Mouse (Mus musculus): Measurements from ENCODE around the gene Pold4. TPM values are rescaled to one million over a fixed set of nuclear protein-coding genes. Genes with fewer than 3 reads are reported as not detected.

Pold4 gene
- polyA plus RNA-seq, 1 experiment from 2014 or later, result 21.3 TPM

- WGBS, result 53% methylated on average over 4 of the region's 4 CpGs
Measured at GRCm38 (mm10) chr19:4220416-4220815, 11.3 kb upstream of the Pold4 start.

GRCm38 (mm10) chr19:4220957-4221743 is 10.5 kb upstream of the Pold4 start:
- Histone ChIP-seq H3K4me2 (ENCODE audit: low read length) (no peak overlapping the region), H3K9me3 (ENCODE audit: control insufficient read depth, low read length) (no peaks in the 10 kb centered on the region), H3K27me3 (replicated peaks; ENCODE audit: control insufficient read depth, insufficient read depth, low read length) (peaks cover 6% of the 10 kb centered on the region), H3K4me3 (ENCODE audit: low read length) (no peak overlapping the region), H3K27ac (ENCODE audit: low read depth, low read length) (peak overlapping the region; percentile 13; the same call in 1 of the 2 replicates), H3K36me3 (ENCODE audit: control insufficient read depth, insufficient read depth, low read length) (no peaks in the 10 kb centered on the region), H3K9ac (ENCODE audit: low read depth, low read length) (no peak overlapping the region), H3K4me1 (ENCODE audit: control insufficient read depth, insufficient read depth, low read depth, low read length) (peaks cover 17% of the 10 kb centered on the region)
- WGBS, result 44% methylated on average over 13 of the region's 14 CpGs
- ATAC-seq, result 0 out of 2 replicates have a peak, but pooled peaks have one; percentile 31

More at GRCm38 (mm10) chr19:4220416-4220815, 11.3 kb upstream of the Pold4 start:
- Histone ChIP-seq H3K36me3 (ENCODE audit: control insufficient read depth, insufficient read depth, low read length) (no peaks in the 10 kb centered on the region), H3K27me3 (replicated peaks; ENCODE audit: control insufficient read depth, insufficient read depth, low read length) (peaks cover 10% of the 10 kb centered on the region), H3K4me2 (ENCODE audit: low read length) (no peak overlapping the region), H3K27ac (ENCODE audit: low read depth, low read length) (peak overlapping the region; percentile 7; the same call in 1 of the 2 replicates), H3K9ac (ENCODE audit: low read depth, low read length) (no peak overlapping the region; the same call in 1 of the 2 replicates), H3K9me3 (ENCODE audit: control insufficient read depth, low read length) (no peaks in the 10 kb centered on the region), H3K4me1 (ENCODE audit: control insufficient read depth, insufficient read depth, low read depth, low read length) (peaks cover 19% of the 10 kb centered on the region), H3K4me3 (ENCODE audit: low read length) (no peak overlapping the region)
- 0 out of 2 replicates have a peak, but pooled peaks have one; percentile 12 for ATAC-seq

- Histone ChIP-seq H3K4me2 (ENCODE audit: low read length) (no peak overlapping the region), H3K9me3 (ENCODE audit: control insufficient read depth, low read length) (no peaks in the 10 kb centered on the region), H3K4me3 (ENCODE audit: low read length) (no peak overlapping the region), H3K9ac (ENCODE audit: low read depth, low read length) (no peak overlapping the region), H3K4me1 (ENCODE audit: control insufficient read depth, insufficient read depth, low read depth, low read length) (peaks cover 15% of the 10 kb centered on the region), H3K36me3 (ENCODE audit: control insufficient read depth, insufficient read depth, low read length) (no peaks in the 10 kb centered on the region), H3K27ac (ENCODE audit: low read depth, low read length) (no peak overlapping the region), H3K27me3 (replicated peaks; ENCODE audit: control insufficient read depth, insufficient read depth, low read length) (peaks cover under 1% of the 10 kb centered on the region)
- peak; percentile 70 for ATAC-seq
- 63% methylated on average over 11 of the region's 11 CpGs for WGBS
Measured at GRCm38 (mm10) chr19:4222165-4222564, 9.5 kb upstream of the Pold4 start.

DNA sequence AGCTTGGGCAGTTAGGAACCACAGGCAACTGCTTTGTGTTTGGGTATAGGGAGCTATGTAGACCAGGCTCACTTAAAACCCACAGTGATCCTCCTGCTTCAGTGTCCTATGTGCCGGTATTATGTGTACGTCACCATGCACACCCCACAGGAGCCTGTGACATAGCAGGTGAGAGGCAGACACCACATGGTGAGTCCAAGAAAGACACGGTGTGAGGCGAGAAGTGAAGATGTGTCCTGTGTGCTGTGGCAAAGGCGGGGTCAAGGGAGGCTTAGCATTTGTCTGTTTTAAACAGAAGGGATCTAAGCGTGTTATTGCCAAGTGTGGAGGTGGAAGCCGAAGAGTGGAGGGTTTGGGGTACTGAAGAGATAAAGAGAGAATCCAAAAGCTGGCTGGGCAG is 4.9 kb upstream of the Pold4 start:
- no peak overlapping the region for H3K4me3 ChIP-seq (ENCODE audit: low read length)
- no peaks in the 10 kb centered on the region for H3K9me3 ChIP-seq (ENCODE audit: control insufficient read depth, low read length)
- H3K27me3 ChIP-seq (replicated peaks; ENCODE audit: control insufficient read depth, insufficient read depth, low read length), result peaks cover 7% of the 10 kb centered on the region
- no peak overlapping the region for H3K9ac ChIP-seq (ENCODE audit: low read depth, low read length)
- H3K4me1 ChIP-seq (ENCODE audit: control insufficient read depth, insufficient read depth, low read depth, low read length), result peaks cover 7% of the 10 kb centered on the region
- H3K27ac ChIP-seq (ENCODE audit: low read depth, low read length), result no peak overlapping the region
- ATAC-seq, result no peak
- WGBS, result 90% methylated on average over 7 of the region's 7 CpGs
- no peaks in the 10 kb centered on the region for H3K36me3 ChIP-seq (ENCODE audit: control insufficient read depth, insufficient read depth, low read length)
- H3K4me2 ChIP-seq (ENCODE audit: low read length), result no peak overlapping the region

DNA sequence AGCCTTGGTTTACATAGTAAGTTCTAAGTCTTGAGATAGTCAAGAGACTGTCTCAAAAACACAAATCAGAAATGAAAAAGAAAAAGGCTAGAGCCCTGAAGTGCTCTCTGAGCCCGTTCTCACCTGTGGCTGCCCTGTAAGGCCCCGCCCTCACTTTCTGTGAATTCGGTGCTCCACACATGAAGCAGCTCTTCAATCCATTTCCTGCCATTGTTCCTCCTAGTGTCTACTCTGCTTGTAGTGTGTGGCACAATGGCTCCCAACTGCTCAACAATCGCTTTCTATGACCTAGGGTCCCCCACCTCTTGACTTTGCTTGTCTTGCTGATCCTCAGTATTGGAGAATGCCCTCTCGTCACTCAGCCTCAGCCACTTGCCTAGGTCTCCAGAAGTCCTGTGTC is 4.3 kb upstream of the Pold4 start:
- H3K4me3 ChIP-seq (ENCODE audit: low read length), result no peak overlapping the region
- H3K9ac ChIP-seq (ENCODE audit: low read depth, low read length), result no peak overlapping the region
- 75% methylated on average over 5 of the region's 5 CpGs for WGBS
- H3K36me3 ChIP-seq (ENCODE audit: control insufficient read depth, insufficient read depth, low read length), result no peaks in the 10 kb centered on the region
- no peak for ATAC-seq
- peaks cover 7% of the 10 kb centered on the region for H3K27me3 ChIP-seq (replicated peaks; ENCODE audit: control insufficient read depth, insufficient read depth, low read length)
- no peak overlapping the region for H3K4me2 ChIP-seq (ENCODE audit: low read length)
- H3K27ac ChIP-seq (ENCODE audit: low read depth, low read length), result no peak overlapping the region
- H3K4me1 ChIP-seq (ENCODE audit: control insufficient read depth, insufficient read depth, low read depth, low read length), result peaks cover 7% of the 10 kb centered on the region
- no peaks in the 10 kb centered on the region for H3K9me3 ChIP-seq (ENCODE audit: control insufficient read depth, low read length)

GRCm38 (mm10) chr19:4227894-4228678 is 3.6 kb upstream of the Pold4 start:
- Histone ChIP-seq H3K4me1 (ENCODE audit: control insufficient read depth, insufficient read depth, low read depth, low read length) (peaks cover 9% of the 10 kb centered on the region), H3K27me3 (replicated peaks; ENCODE audit: control insufficient read depth, insufficient read depth, low read length) (peaks cover 7% of the 10 kb centered on the region), H3K9ac (ENCODE audit: low read depth, low read length) (no peak overlapping the region), H3K4me3 (ENCODE audit: low read length) (no peak overlapping the region), H3K27ac (ENCODE audit: low read depth, low read length) (no peak overlapping the region), H3K36me3 (ENCODE audit: control insufficient read depth, insufficient read depth, low read length) (no peaks in the 10 kb centered on the region), H3K9me3 (ENCODE audit: control insufficient read depth, low read length) (no peaks in the 10 kb centered on the region), H3K4me2 (ENCODE audit: low read length) (no peak overlapping the region)
- 18% methylated on average over 8 of the region's 8 CpGs for WGBS
- peak; percentile 25; the same call in 1 of the 2 replicates for ATAC-seq

DNA sequence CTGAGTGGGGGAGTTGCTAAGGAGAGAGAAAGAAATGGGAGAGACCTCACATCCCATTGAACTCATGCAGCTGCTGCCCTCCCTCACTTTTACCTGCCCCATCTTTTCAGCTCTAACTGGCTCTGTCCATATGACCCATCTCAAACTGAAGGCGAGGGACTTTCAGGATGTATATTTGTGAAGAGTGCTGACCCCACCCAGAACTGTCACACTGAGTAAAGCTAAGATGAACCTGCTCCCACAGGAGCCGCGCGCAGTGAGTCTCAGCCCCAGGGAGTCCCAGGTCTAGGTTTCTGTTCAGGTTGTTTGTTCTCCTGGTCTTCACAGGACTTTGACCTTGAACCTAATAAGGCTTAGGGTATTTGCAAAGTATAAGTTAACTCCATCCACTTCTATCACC is 2.8 kb upstream of the Pold4 start:
- H3K4me1 ChIP-seq (ENCODE audit: control insufficient read depth, insufficient read depth, low read depth, low read length), result peaks cover 9% of the 10 kb centered on the region
- no peak for ATAC-seq
- H3K9me3 ChIP-seq (ENCODE audit: control insufficient read depth, low read length), result no peaks in the 10 kb centered on the region
- H3K27ac ChIP-seq (ENCODE audit: low read depth, low read length), result no peak overlapping the region
- H3K4me3 ChIP-seq (ENCODE audit: low read length), result no peak overlapping the region
- H3K9ac ChIP-seq (ENCODE audit: low read depth, low read length), result no peak overlapping the region
- H3K27me3 ChIP-seq (replicated peaks; ENCODE audit: control insufficient read depth, insufficient read depth, low read length), result peaks cover 7% of the 10 kb centered on the region
- no peaks in the 10 kb centered on the region for H3K36me3 ChIP-seq (ENCODE audit: control insufficient read depth, insufficient read depth, low read length)
- WGBS, result 75% methylated on average over 4 of the region's 4 CpGs
- H3K4me2 ChIP-seq (ENCODE audit: low read length), result no peak overlapping the region

GRCm38 (mm10) chr19:4229451-4230076 is 2.1 kb upstream of the Pold4 start:
- no peak overlapping the region for H3K4me2 ChIP-seq (ENCODE audit: low read length)
- no peaks in the 10 kb centered on the region for H3K9me3 ChIP-seq (ENCODE audit: control insufficient read depth, low read length)
- H3K27me3 ChIP-seq (replicated peaks; ENCODE audit: control insufficient read depth, insufficient read depth, low read length), result peaks cover 7% of the 10 kb centered on the region
- H3K4me1 ChIP-seq (ENCODE audit: control insufficient read depth, insufficient read depth, low read depth, low read length), result peaks cover 9% of the 10 kb centered on the region
- no peak for ATAC-seq
- no peaks in the 10 kb centered on the region for H3K36me3 ChIP-seq (ENCODE audit: control insufficient read depth, insufficient read depth, low read length)
- H3K9ac ChIP-seq (ENCODE audit: low read depth, low read length), result no peak overlapping the region
- WGBS, result 44% methylated on average over 5 of the region's 9 CpGs
- H3K4me3 ChIP-seq (ENCODE audit: low read length), result no peak overlapping the region
- no peak overlapping the region for H3K27ac ChIP-seq (ENCODE audit: low read depth, low read length)

DNA sequence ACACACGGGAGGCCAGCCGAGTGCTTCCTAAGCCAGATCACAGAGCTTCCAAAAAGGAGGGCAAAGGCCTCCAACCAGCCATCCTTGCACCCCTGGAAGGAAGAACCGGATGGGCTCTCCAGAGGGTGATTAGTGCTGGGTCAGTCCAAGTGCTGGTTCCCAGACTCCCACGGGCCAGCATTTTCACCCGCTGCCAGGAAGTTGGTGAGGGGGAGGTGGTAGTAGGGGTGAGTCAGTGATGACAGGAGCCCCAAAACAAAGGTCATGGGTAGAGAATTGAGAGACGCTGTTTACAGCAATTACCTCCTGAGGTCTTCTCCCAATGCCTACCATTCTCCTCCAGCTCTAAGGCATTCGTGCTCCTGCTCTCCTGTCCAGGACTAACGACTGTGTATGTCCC is 1.3 kb upstream of the Pold4 start:
- H3K9me3 ChIP-seq (ENCODE audit: control insufficient read depth, low read length), result no peaks in the 10 kb centered on the region
- no peak overlapping the region for H3K4me2 ChIP-seq (ENCODE audit: low read length)
- 72% methylated on average over 8 of the region's 8 CpGs for WGBS
- H3K27ac ChIP-seq (ENCODE audit: low read depth, low read length), result no peak overlapping the region
- no peak overlapping the region for H3K4me3 ChIP-seq (ENCODE audit: low read length)
- H3K36me3 ChIP-seq (ENCODE audit: control insufficient read depth, insufficient read depth, low read length), result no peaks in the 10 kb centered on the region
- H3K4me1 ChIP-seq (ENCODE audit: control insufficient read depth, insufficient read depth, low read depth, low read length), result peaks cover 9% of the 10 kb centered on the region
- H3K9ac ChIP-seq (ENCODE audit: low read depth, low read length), result no peak overlapping the region
- no peak for ATAC-seq
- peaks cover 7% of the 10 kb centered on the region for H3K27me3 ChIP-seq (replicated peaks; ENCODE audit: control insufficient read depth, insufficient read depth, low read length)

All from hindbrain, embryonic 16.5 days (tissue).